Mouse (Mus musculus): ENCODE results near the gene Gna13.

Gene Gna13

GRCm38 (mm10) chr11:109422263-109422662 lies 59.6 kb downstream of the Gna13 start:
- DNase-seq (ENCODE audit: low spot score in 2 of 2), result no peak

GRCm38 (mm10) chr11:109423294-109423693 lies 60.7 kb downstream of the Gna13 start:
- DNase-seq (ENCODE audit: low spot score in 2 of 2), result no peak

- peak; percentile 94 to 99 for DNase-seq (ENCODE audit: low spot score in 2 of 2)
Observed at GRCm38 (mm10) chr11:109425392-109426271, 63.0 kb downstream of the Gna13 start, which contains the start of gene Amz2. Gene Amz2 (plus strand): TSS chr11:109425946.

GRCm38 (mm10) chr11:109426272-109426586 lies 63.6 kb downstream of the Gna13 start:
- DNase-seq (ENCODE audit: low spot score in 2 of 2), result no peak

GRCm38 (mm10) chr11:109427353-109427752 lies 64.7 kb downstream of the Gna13 start:
- no peak for DNase-seq (ENCODE audit: low spot score in 2 of 2)

- no peak for DNase-seq (ENCODE audit: low spot score in 2 of 2)
Observed at GRCm38 (mm10) chr11:109434233-109434798, 71.7 kb downstream of the Gna13 start.

GRCm38 (mm10) chr11:109436889-109437288 lies 74.3 kb downstream of the Gna13 start:
- no peak for DNase-seq (ENCODE audit: low spot score in 2 of 2)

GRCm38 (mm10) chr11:109439209-109439608 lies 76.6 kb downstream of the Gna13 start:
- no peak for DNase-seq (ENCODE audit: low spot score in 2 of 2)

- DNase-seq (ENCODE audit: low spot score in 2 of 2), result peak in 1 of 2 experiments; percentile 54
Observed at GRCm38 (mm10) chr11:109439829-109440340, 77.3 kb downstream of the Gna13 start.

GRCm38 (mm10) chr11:109440641-109441040 lies 78.0 kb downstream of the Gna13 start:
- DNase-seq (ENCODE audit: low spot score in 2 of 2), result no peak

- no peak for DNase-seq (ENCODE audit: low spot score in 2 of 2)
Observed at GRCm38 (mm10) chr11:109441119-109441518, 78.5 kb downstream of the Gna13 start.

- DNase-seq (ENCODE audit: low spot score in 2 of 2), result no peak
Observed at GRCm38 (mm10) chr11:109442166-109442730, 79.6 kb downstream of the Gna13 start.

GRCm38 (mm10) chr11:109443468-109444263 lies 81.0 kb downstream of the Gna13 start:
- no peak for DNase-seq (ENCODE audit: low spot score in 2 of 2)

- no peak for DNase-seq (ENCODE audit: low spot score in 2 of 2)
Observed at GRCm38 (mm10) chr11:109444600-109444999, 82.0 kb downstream of the Gna13 start.

GRCm38 (mm10) chr11:109445438-109446035 lies 82.9 kb downstream of the Gna13 start:
- DNase-seq (ENCODE audit: low spot score in 2 of 2), result no peak

Data from left cerebral cortex, adult 9 months (tissue).